Mouse (Mus musculus) liver, postnatal 0 days (tissue): Measurements from ENCODE around the gene Ip6k2.

ENCODE experiments used
- CTCF ChIP-seq: sonication (generic); IDR thresholded peaks from 2 replicates; pipeline ENCODE4 v1.5.1; 2016; ENCODE audit warnings: antibody characterized with exemption, low read depth
- EP300 ChIP-seq: IDR thresholded peaks from 2 replicates; pipeline ENCODE4 v1.6.1; 2016; ENCODE audit warnings: antibody characterized with exemption, low read depth, mild to moderate bottlenecking

DNA sequence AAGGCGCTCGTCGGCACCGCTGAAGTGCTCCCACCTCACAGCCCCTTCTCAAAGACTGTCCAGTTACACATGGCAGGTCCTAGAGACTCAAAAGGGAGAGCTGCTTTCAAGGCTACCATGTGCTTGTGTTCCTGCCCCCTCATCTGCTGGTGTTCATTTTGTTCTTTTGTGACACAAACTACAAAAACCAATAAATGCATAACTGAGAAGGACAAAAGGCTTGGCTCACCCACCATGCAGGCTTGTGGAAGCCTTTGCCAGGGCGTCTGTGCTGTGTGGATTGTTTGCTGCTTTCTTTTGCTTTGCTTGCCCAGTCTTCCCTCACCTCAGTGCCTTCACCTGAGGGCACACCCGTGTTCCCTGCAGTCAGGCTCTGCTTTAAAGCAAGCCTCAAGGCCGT is 13.9 kb downstream of the Ip6k2 start:
- TF ChIP-seq CTCF, result no peak
- no peak for TF ChIP-seq EP300
